Mouse (Mus musculus) testis, postnatal 14 days (tissue): ENCODE measurements at regions not wholly inside any gene's neighbourhood (a gene's known extent, or its start where the extent isn't known, plus 50 kb on each side); places are given as distances from the start of the nearest gene placed in this dataset.
"Not testable (repeated sequence)": the region's sequence is repeated elsewhere in the genome, so short reads cannot be mapped to it uniquely, and the experiment has no call there.

Source experiments
- DNase-seq: peaks from one replicate; pipeline ENCODE4 v3.0.0; 2021; ENCODE audit warnings: low spot score

DNA sequence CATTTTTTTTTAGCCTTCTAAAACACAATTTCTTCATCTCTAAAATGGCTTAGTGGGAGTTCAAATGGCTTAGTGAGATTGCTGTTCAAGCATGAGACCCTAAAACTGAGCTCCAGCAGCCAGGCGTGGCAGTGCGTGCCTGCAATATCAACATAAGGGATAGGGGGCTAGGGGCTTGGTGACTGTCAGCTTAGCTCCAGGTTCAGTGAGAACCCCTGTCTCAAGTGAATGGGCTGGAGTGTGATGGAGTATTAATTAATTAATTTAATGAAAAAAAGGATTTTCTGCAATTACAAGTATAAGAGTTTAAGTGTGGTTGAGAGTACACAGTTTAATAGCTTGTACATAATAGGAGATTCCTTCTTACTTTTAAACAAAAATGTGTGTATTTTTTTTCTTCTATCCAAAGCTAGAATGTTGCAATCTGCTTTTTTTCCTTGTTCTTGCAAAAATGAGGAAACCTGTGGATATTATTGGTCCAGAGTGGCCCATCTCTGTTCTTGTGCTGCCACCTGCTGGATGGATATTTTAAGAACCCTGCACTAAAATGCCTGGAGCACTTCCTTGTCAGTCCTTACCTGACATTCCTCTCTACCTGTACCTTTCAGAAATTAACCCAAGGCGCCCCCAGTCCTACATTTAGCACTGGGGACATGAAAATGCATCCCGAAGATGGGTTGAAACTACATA, 54.0 kb upstream of the Usp47 start:
- DNase-seq = peak; percentile 15

DNA sequence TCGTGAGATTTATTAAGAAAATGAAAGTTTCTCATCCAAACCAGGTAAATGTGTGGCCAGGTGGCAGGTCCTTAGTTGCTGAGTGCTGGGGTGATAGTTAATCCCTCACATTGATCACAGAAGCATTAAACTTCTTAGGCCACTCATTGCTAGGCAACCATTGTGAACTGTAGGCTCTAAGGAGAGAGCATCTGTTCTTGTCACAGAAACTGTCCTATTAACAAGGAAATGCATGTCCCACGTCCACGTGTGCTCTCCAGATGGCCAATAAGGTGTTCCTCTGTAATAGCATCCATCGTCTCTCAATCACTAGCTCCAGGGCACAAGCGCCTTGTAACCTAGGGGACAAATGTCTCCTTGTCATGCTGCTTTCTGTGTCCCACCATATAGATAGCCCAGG, 55.0 kb upstream of the Usp47 start:
- no peak for DNase-seq

GRCm38 (mm10) chr7:111966716-111967115, 56.6 kb upstream of the Usp47 start:
- DNase-seq = no peak

DNA sequence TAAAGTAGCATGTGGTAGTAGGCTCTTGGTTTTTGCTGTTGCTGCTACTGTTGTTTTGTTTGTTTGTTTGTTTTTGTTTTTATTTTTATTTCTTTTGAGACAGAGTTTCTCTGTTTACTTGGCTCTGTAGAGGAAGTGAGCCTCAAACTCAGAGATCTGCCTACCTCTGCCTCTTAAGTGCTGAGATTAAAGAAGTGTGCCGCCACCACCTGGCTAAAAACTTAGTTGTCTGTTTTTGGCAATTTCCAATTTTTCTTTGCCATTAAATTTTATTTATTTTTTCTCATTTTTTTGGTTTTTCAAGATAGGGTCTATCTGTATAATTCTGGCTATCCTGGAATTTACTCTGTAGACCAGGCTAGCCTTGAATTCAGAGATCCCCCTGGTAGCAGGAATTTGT, 59.3 kb upstream of the Usp47 start:
- no peak for DNase-seq

DNA sequence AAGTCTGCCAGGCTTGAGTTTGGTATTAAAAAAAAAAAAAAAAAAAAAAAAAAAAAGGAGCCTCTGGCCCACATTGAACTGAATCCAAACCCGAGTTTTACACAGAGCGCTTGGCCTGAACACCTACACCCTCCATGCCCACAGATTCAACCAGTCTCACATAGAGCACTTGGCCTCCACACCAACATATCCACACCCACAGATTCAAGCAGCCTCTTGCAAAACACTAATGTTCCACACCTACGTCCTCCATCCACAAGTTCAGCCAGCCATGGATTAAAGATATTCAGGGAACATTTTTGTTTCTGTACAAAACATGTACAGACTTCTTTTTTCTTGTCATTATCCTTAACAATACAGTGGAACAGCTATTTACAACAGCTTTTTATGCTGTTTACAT, 63.3 kb upstream of the Usp47 start:
- no peak for DNase-seq

DNA sequence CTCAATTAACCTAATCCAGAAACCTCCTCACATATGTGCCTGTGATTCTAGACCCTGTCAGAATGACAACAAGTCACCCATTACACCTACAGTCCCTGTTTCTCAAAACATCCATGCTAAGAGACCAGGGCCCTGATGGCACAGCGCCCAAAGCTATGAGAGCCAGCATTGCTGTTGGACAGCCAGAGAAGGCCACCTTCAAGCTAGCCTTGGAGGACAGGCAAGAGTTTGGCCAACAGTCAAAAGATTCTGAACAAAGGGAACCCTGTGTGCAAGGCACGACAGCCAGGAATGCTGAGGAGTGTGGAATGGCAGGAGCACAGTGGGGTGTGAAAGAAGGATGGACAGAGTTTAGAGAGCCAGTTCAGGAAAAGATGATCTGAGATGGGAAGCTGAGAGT, 66.6 kb upstream of the Usp47 start:
- no peak for DNase-seq

GRCm38 (mm10) chr7:111939631-111940030, 83.7 kb upstream of the Usp47 start:
- no peak for DNase-seq

GRCm38 (mm10) chr7:111937547-111937946, 85.8 kb upstream of the Usp47 start:
- DNase-seq = no peak

DNA sequence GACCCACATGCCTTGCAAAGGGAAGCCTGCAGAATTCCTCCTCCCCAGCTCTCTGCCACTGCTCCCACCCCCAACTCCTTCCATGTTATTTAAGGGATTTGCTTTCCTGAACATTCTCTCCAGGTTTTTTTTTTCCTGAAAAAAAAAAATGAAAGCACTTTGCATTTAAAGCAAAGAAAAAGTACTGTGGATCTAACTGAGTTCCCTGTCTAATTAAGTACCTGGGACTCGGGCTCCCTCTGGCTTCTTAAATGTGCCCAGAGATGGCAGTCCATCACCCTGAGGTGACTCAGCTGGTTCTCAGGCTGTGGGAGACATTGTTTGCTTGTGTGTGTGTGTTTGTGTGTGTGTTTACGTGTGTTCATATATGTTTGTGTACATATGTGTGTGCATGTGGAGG, 86.2 kb upstream of the Usp47 start:
- DNase-seq = no peak

DNA sequence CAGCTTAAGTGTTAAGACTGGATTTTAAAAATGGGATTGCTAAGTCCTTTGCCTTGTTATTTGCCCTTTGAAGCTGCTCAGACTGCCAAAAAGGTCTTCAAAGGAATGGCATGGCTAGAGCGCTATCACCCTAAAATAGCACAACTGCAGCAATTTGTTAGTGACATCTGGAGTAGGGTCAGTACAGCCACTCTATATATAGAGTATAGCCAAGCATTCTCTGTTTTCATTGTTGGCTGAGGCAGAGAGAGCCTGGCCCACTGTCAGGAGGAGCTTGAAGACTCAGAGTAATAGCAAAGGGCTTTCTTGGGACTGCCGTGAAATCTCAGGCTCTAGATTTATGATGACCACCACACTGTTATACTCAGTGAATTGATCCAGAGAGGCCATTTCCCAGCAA, 90.6 kb upstream of the Usp47 start:
- DNase-seq = no peak

DNA sequence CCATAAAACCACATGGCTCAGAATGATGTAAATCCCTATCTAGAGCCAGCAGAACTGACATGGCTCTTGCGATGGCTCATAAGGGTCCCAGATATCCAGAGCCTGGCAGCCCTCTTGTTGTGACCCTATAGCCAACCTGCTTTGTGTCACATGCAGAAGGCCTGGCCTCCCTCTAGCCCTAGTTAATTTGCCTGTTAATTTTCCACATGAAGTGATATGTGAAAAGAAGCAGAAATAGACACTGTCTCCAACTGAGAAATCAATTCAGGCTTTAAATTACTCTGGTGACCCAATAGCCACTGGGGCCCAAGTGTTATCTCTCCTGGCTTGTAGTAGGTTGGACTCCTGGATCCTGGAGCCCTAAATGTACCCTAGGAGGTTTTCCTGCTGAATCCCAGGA, 103.3 kb upstream of the Usp47 start:
- DNase-seq = no peak

DNA sequence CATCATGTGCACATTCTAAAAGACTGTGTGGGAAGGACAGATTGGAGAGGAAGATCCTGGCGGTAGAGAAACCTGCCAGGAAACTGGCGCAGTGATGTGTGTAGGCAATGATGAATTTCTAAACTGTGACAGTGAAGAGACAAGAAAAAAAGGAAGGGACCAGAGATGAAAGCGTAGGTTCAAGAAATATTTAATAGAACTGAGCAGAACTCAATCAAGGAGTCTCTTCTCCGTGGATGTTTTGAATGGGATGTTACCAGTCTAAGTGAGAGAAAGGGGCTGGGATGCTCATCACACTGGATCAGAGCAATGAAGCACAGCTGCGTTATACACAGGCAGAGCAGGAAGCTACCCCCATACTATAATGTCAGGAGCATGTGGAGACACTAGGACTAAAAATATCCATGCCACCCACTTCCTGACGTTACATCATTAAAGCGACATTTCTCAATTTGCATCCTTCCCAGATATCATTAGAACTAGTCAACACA, 119.5 kb upstream of the Usp47 start:
- no peak for DNase-seq

GRCm38 (mm10) chr7:111897016-111897415, 117.2 kb upstream of the Galnt18 start:
- no peak for DNase-seq

DNA sequence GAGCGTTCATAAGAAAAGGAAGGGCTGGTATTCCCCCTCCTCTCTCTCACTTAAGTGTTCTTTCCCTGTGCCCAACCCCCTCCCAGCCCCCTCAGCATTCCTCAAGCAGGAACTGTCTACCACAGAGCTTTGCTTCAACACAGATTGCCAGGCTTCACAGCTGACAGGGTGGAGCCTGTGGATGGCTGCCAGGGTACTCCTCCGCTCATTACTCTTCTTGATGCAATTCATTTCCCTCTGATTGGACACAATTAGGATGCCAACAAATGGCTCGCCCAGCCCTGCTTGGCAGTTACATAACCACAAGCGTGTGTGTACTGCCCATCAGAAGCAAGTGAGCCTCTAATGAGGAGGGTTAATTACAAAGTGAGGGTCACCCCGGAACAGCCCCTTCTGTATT, 116.5 kb upstream of the Galnt18 start:
- DNase-seq = no peak

GRCm38 (mm10) chr7:111882991-111883390, 103.2 kb upstream of the Galnt18 start:
- DNase-seq = no peak

GRCm38 (mm10) chr7:111880067-111880675, 100.4 kb upstream of the Galnt18 start:
- DNase-seq = no peak

DNA sequence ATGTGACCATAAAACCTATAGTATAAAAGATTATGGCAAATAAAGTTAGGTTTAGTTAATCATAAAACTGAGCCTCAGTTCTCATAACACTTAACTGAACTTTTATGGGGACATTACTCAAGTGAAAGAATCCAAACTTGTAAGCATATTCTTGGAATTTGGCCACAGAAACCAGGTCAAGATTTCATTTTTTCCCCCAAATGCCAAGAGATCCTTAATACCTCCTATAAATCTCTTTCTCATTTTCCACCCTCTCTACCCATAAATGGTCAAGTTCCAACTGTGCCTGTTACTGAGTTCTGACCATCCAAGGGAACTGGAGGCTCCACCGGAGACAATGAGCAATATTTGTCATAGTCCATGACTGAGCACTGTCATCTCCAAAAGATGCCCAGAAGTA, 97.8 kb upstream of the Galnt18 start:
- DNase-seq = no peak

GRCm38 (mm10) chr7:111875949-111876348, 96.2 kb upstream of the Galnt18 start:
- DNase-seq = no peak

GRCm38 (mm10) chr7:111869337-111869736, 89.6 kb upstream of the Galnt18 start:
- no peak for DNase-seq

- DNase-seq = no peak
These were observed 83.3 kb upstream of the Galnt18 start for GRCm38 (mm10) chr7:111863035-111863434.

DNA sequence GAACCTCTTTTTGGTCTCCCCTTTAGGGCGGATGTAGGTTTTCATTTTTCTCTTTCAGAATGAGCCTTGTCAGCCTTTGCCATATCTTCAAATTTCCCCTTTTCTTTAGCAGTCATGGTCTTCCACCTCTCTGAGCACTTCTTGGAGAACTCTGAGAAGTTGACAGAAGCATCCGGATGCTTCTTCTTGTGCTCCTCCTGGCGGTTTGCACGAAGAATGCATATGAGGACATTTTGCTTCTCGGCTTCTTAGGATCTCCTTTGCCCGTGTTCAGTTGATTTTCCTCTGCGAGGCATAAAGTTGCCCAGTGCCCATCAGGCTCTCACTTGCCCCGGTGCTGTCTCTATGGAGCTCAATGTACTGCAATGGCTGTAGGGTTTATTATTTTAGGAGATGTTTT, 78.5 kb upstream of the Galnt18 start:
- not testable (repeated sequence) for DNase-seq

- no peak for DNase-seq
These were observed 77.2 kb upstream of the Galnt18 start for GRCm38 (mm10) chr7:111856977-111857376.

GRCm38 (mm10) chr7:111855309-111855708, 75.5 kb upstream of the Galnt18 start:
- no peak for DNase-seq

DNA sequence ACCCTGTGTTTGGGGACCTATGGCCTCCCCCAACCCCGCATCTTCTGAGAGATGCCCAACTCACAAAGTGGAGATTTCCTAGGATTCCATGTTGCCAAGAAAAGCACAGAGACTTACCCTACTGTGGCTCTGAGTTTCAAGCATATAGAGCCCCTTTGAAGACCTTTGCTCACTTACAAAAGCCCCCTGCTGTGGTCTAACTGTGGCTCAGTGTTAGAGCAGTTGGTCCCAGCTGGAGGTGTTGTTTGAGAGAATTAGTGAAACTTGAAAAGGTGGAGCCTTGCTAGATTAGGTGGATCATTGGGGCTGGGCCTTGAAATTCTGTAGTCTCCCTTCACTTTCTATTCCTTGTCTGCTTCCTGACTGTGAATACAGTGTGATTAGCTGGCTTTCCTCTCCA, 66.6 kb upstream of the Galnt18 start:
- no peak for DNase-seq
